Comparison of ENCODE assay signal across 11 mouse cellular contexts in genomic region chr2:171587635-171588034, GRCm38 (mm10).
DNase-seq lines count a peak whose midpoint lies in the region; ATAC-seq and TF ChIP-seq lines count a peak whose summit lies in the region.
"Had no signal": no experiment of that assay in that cellular context is flagged by ENCODE, and none has a peak within 500 bp of the region (broad histone marks: within the 10 kb centered on the region; RNA-seq: fewer than 3 reads in every experiment).

No protein-coding gene starts in this region.

- TF ChIP-seq CTCF in left cerebral cortex, adult 2 months (IDR thresholded peaks at IDR 0.05), result no peak

- 24% methylated on average over 9 of the region's 9 CpGs for WGBS in hindbrain, embryonic 13.5 days
- 11% methylated on average over 9 of the region's 9 CpGs for WGBS in midbrain, embryonic 16.5 days

- H3K4me3 ChIP-seq in left cerebral cortex, adult 2 months, result no peak overlapping the region
- H3K4me3 ChIP-seq in hindbrain, embryonic 13.5 days, result no peak overlapping the region
- no peak overlapping the region for H3K4me3 ChIP-seq in midbrain, embryonic 16.5 days (ENCODE audit: low read depth, low read length)

- H3K27ac ChIP-seq in left cerebral cortex, adult 2 months, result no peak overlapping the region
- H3K27ac ChIP-seq in hindbrain, embryonic 13.5 days, result peak overlapping the region; percentile 55; the same call in 1 of the 2 replicates
- H3K27ac ChIP-seq in midbrain, embryonic 16.5 days (ENCODE audit: low read length), result peak overlapping the region; percentile 40

- peak; percentile 85; the same call in 1 of the 2 replicates for ATAC-seq in hindbrain, embryonic 13.5 days (ENCODE audit: low FRiP score)
- ATAC-seq in midbrain, embryonic 16.5 days, result peak; percentile 86

- H3K9ac ChIP-seq in hindbrain, embryonic 13.5 days, result no peak overlapping the region
- no peak overlapping the region for H3K9ac ChIP-seq in midbrain, embryonic 16.5 days (ENCODE audit: low read depth, low read length)

- no peaks in the 10 kb centered on the region for H3K9me3 ChIP-seq in hindbrain, embryonic 13.5 days
- H3K9me3 ChIP-seq in midbrain, embryonic 16.5 days (replicated peaks; ENCODE audit: control insufficient read depth, low read length, poor library complexity, severe bottlenecking), result no peaks in the 10 kb centered on the region

- no peaks in the 10 kb centered on the region for H3K36me3 ChIP-seq in hindbrain, embryonic 13.5 days
- no peaks in the 10 kb centered on the region for H3K36me3 ChIP-seq in midbrain, embryonic 16.5 days (ENCODE audit: control insufficient read depth, insufficient read depth, low read length)

- intact Hi-C loops in left cerebral cortex, adult 2 months (cut with DNase I), result loop anchor here (5.0 to 10.0 kb wide), 2 partner anchors 335 to 547 kb away; no protein-coding TSS in a partner anchor

- H3K27me3 ChIP-seq in hindbrain, embryonic 13.5 days, result 0 out of 2 replicates have a peak, but pooled peaks cover 4% of the 10 kb centered on the region
- no peaks in the 10 kb centered on the region for H3K27me3 ChIP-seq in midbrain, embryonic 16.5 days (ENCODE audit: control insufficient read depth, insufficient read depth, low read depth, low read length)

- H3K4me1 ChIP-seq in hindbrain, embryonic 13.5 days (replicated peaks), result peaks cover 16% of the 10 kb centered on the region
- peaks cover 16% of the 10 kb centered on the region for H3K4me1 ChIP-seq in midbrain, embryonic 16.5 days (ENCODE audit: control insufficient read depth, insufficient read depth, low read length)

- DNase-seq in left cerebral cortex, adult 2 months (ENCODE audit: extremely low spot score in 1 of 2, low spot score in 2 of 2), result peak; percentile 9 to 20
- no peak for DNase-seq in left cerebral cortex, adult 11 months (ENCODE audit: low spot score)
- DNase-seq in gastrocnemius, adult 18-20 months (ENCODE audit: low spot score), result no peak
- no peak for DNase-seq in thymus, postnatal 4 days
- DNase-seq in gastrocnemius, postnatal 10 days, result no peak
- DNase-seq in ovary, adult 18-20 months (ENCODE audit: low spot score), result no peak
- DNase-seq: adrenal gland, postnatal 36 days; lung, adult 18-20 months; thymus, postnatal 36 days had no signal

- H3K4me2 ChIP-seq in hindbrain, embryonic 13.5 days, result peak overlapping the region; percentile 26; the same call in 1 of the 2 replicates
- H3K4me2 ChIP-seq in midbrain, embryonic 16.5 days (ENCODE audit: low read length), result no peak overlapping the region; the same call in 1 of the 2 replicates

Comparison
In these comparisons a context has a peak if more than half of its experiments do, and no peak if none do; other contexts are left out.
1. DNase-seq: peak in left cerebral cortex, adult 2 months (2 of 2); none in left cerebral cortex, adult 11 months (single experiment), gastrocnemius, adult 18-20 months (single experiment), thymus, postnatal 4 days (single experiment), gastrocnemius, postnatal 10 days (single experiment) and ovary, adult 18-20 months (single experiment).